ENCODE assay signal across 8 mouse cellular contexts in the genomic region with DNA sequence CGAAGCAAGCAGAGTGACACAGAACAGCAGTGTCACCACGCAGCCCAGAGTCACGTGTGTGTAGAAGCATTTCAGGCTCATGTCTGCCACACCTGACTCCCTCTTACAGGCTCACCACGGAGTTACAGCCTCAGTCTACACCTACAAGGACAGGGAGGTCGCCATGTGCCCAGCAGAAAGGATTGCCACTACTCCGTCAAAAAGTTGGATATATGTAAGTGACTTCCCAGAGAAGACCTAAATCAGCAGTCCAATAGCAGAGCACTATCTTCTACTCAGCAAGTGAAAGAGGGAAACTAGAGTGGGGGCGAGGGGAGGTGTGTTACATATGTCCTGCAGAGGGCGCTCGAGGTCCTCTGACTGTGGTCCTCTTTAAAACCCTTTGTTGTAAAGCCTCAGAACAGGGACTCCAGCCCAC. TPM values are rescaled to one million over a fixed set of nuclear protein-coding genes. Genes with fewer than 3 reads are reported as not detected.
DNase-seq lines count a peak whose midpoint lies in the region; ATAC-seq and TF ChIP-seq lines count a peak whose summit lies in the region.

No protein-coding gene starts in this region.

- H3K27ac ChIP-seq in kidney, embryonic 15.5 days, result no peak overlapping the region
- H3K27ac ChIP-seq in brown adipose tissue, adult 24 weeks (replicated peaks; ENCODE audit: low read depth, low read length), result no peak overlapping the region
- H3K27ac ChIP-seq in kidney, embryonic 14.5 days (ENCODE audit: low read depth, low read length), result no peak overlapping the region
- H3K27ac ChIP-seq in midbrain, postnatal 0 days (ENCODE audit: low read depth, low read length), result no peak overlapping the region

- H3K9me3 ChIP-seq in kidney, embryonic 15.5 days (replicated peaks), result no peaks in the 10 kb centered on the region
- no peaks in the 10 kb centered on the region for H3K9me3 ChIP-seq in E14TG2a.4 (ENCODE audit: low read length)
- no peaks in the 10 kb centered on the region for H3K9me3 ChIP-seq in kidney, embryonic 14.5 days (ENCODE audit: control insufficient read depth, low read length)
- H3K9me3 ChIP-seq in midbrain, postnatal 0 days (ENCODE audit: low read length), result no peaks in the 10 kb centered on the region

- H3K4me3 ChIP-seq in kidney, embryonic 15.5 days (replicated peaks), result no peak overlapping the region
- 0 out of 2 replicates have a peak overlapping the region, but pooled peaks have one; percentile 30 for H3K4me3 ChIP-seq in E14TG2a.4 (replicated peaks; ENCODE audit: low read length)
- peak overlapping the region; percentile 8; the same call in 1 of the 2 replicates for H3K4me3 ChIP-seq in brown adipose tissue, adult 24 weeks (ENCODE audit: insufficient read depth, low read depth, low read length)
- no peak overlapping the region for H3K4me3 ChIP-seq in kidney, embryonic 14.5 days (ENCODE audit: low read length)
- no peak overlapping the region for H3K4me3 ChIP-seq in midbrain, postnatal 0 days (ENCODE audit: low read depth, low read length)

- no peak for ATAC-seq in kidney, embryonic 15.5 days (replicated peaks; ENCODE audit: low FRiP score)
- 0 out of 2 replicates have a peak, but pooled peaks have one; percentile 2 for ATAC-seq in kidney, embryonic 14.5 days (ENCODE audit: low FRiP score, low TSS enrichment)
- no peak for ATAC-seq in midbrain, postnatal 0 days (ENCODE audit: low FRiP score)

- peak; percentile 78 for TF ChIP-seq CTCF in E14TG2a.4 (conservative IDR thresholded peaks at IDR 0.05; ENCODE audit: low read length)
- peak; percentile 81 for TF ChIP-seq CTCF in midbrain, postnatal 0 days (IDR thresholded peaks at IDR 0.05)

- WGBS in kidney, embryonic 15.5 days, result 23% methylated on average over 9 of the region's 9 CpGs
- WGBS in kidney, embryonic 14.5 days, result 19% methylated on average over 9 of the region's 9 CpGs
- 19% methylated on average over 9 of the region's 9 CpGs for WGBS in midbrain, postnatal 0 days

- H3K9ac ChIP-seq in kidney, embryonic 15.5 days, result no peak overlapping the region
- H3K9ac ChIP-seq in kidney, embryonic 14.5 days (ENCODE audit: low read depth, low read length), result no peak overlapping the region
- H3K9ac ChIP-seq in midbrain, postnatal 0 days (replicated peaks; ENCODE audit: low read length, poor library complexity, severe bottlenecking), result no peak overlapping the region

- no peaks in the 10 kb centered on the region for H3K36me3 ChIP-seq in kidney, embryonic 15.5 days
- H3K36me3 ChIP-seq in E14TG2a.4 (ENCODE audit: insufficient read depth, low read length), result peaks cover 3% of the 10 kb centered on the region
- H3K36me3 ChIP-seq in kidney, embryonic 14.5 days (ENCODE audit: control insufficient read depth, insufficient read depth, low read length), result no peaks in the 10 kb centered on the region
- H3K36me3 ChIP-seq in midbrain, postnatal 0 days (ENCODE audit: insufficient read depth, low read length), result no peaks in the 10 kb centered on the region

- H3K4me1 ChIP-seq in kidney, embryonic 15.5 days, result peaks cover 21% of the 10 kb centered on the region
- H3K4me1 ChIP-seq in E14TG2a.4 (replicated peaks; ENCODE audit: low read depth, low read length), result peaks cover 40% of the 10 kb centered on the region
- 0 out of 2 replicates have a peak, but pooled peaks cover 2% of the 10 kb centered on the region for H3K4me1 ChIP-seq in brown adipose tissue, adult 24 weeks (ENCODE audit: control insufficient read depth, insufficient read depth, insufficient read length, low read length)
- peaks cover 9% of the 10 kb centered on the region for H3K4me1 ChIP-seq in kidney, embryonic 14.5 days (ENCODE audit: control insufficient read depth, insufficient read depth, low read length)
- H3K4me1 ChIP-seq in midbrain, postnatal 0 days (ENCODE audit: insufficient read depth, low read length), result peaks cover 9% of the 10 kb centered on the region

- H3K27me3 ChIP-seq in kidney, embryonic 15.5 days, result no peaks in the 10 kb centered on the region
- no peaks in the 10 kb centered on the region for H3K27me3 ChIP-seq in E14TG2a.4 (ENCODE audit: insufficient read depth, low read length)
- no peaks in the 10 kb centered on the region for H3K27me3 ChIP-seq in kidney, embryonic 14.5 days (ENCODE audit: control insufficient read depth, insufficient read depth, low read length)
- no peaks in the 10 kb centered on the region for H3K27me3 ChIP-seq in midbrain, postnatal 0 days (ENCODE audit: insufficient read depth, low read length)

- DNase-seq in kidney, adult 11 months, result peak; percentile 28
- peak; percentile 90 for DNase-seq in forelimb bud, embryonic 11.5 days (ENCODE audit: low read depth, low spot score)
- DNase-seq in midbrain, postnatal 0 days (ENCODE audit: low spot score), result peak; percentile 88
- DNase-seq in thymus, postnatal 25 days, result peak; percentile 51

- H3K4me2 ChIP-seq in kidney, embryonic 15.5 days, result no peak overlapping the region
- H3K4me2 ChIP-seq in kidney, embryonic 14.5 days (replicated peaks; ENCODE audit: low read depth, low read length), result no peak overlapping the region
- no peak overlapping the region for H3K4me2 ChIP-seq in midbrain, postnatal 0 days (ENCODE audit: low read depth, low read length, poor library complexity, severe bottlenecking)

RNA-seq across cellular contexts. Expression of a gene that starts 2.0 kb away (rescaled TPM):
- 151 and 160 TPM in 2 replicates for polyA plus RNA-seq in kidney, embryonic 15.5 days (2015; fragmentation: Nextera tagmentation; extraction: Ambion mirVana)
- 56.9 and 70.4 TPM in 2 replicates for polyA plus RNA-seq in brown adipose tissue, adult 24 weeks (2012; ENCODE audit: insufficient read depth, insufficient read length, missing spikeins)
- polyA plus RNA-seq in kidney, embryonic 14.5 days (2014; fragmentation: Nextera tagmentation; extraction: Ambion mirVana), result 162 and 192 TPM in 2 replicates
- 43.7 and 47.3 TPM in 2 replicates for total RNA-seq in midbrain, postnatal 0 days (2014; rRNA removed)
- 83.9 and 86.3 TPM in 2 replicates for polyA plus RNA-seq in midbrain, postnatal 0 days (2015; fragmentation: Nextera tagmentation; extraction: Ambion mirVana)

RNA-seq across cellular contexts. Expression of a gene that starts 28.3 kb away (rescaled TPM):
- polyA plus RNA-seq in kidney, embryonic 15.5 days (2015; fragmentation: Nextera tagmentation; extraction: Ambion mirVana), result 78.1 and 79.9 TPM in 2 replicates
- not detected in 2 replicates for polyA plus RNA-seq in brown adipose tissue, adult 24 weeks (2012; ENCODE audit: insufficient read depth, insufficient read length, missing spikeins)
- polyA plus RNA-seq in kidney, embryonic 14.5 days (2014; fragmentation: Nextera tagmentation; extraction: Ambion mirVana), result 103 and 140 TPM in 2 replicates
- 18.4 and 20.4 TPM in 2 replicates for total RNA-seq in midbrain, postnatal 0 days (2014; rRNA removed)
- 26.3 and 33.1 TPM in 2 replicates for polyA plus RNA-seq in midbrain, postnatal 0 days (2015; fragmentation: Nextera tagmentation; extraction: Ambion mirVana)

RNA-seq across cellular contexts. Expression of a gene that starts 37.6 kb away (rescaled TPM):
- polyA plus RNA-seq in kidney, embryonic 15.5 days (2015; fragmentation: Nextera tagmentation; extraction: Ambion mirVana), result 3.6 and 4.4 TPM in 2 replicates
- polyA plus RNA-seq in brown adipose tissue, adult 24 weeks (2012; ENCODE audit: insufficient read depth, insufficient read length, missing spikeins), result 11.9 and 22.4 TPM in 2 replicates
- 1.9 and 3.0 TPM in 2 replicates for polyA plus RNA-seq in kidney, embryonic 14.5 days (2014; fragmentation: Nextera tagmentation; extraction: Ambion mirVana)
- 5.4 and 7.7 TPM in 2 replicates for total RNA-seq in midbrain, postnatal 0 days (2014; rRNA removed)
- polyA plus RNA-seq in midbrain, postnatal 0 days (2015; fragmentation: Nextera tagmentation; extraction: Ambion mirVana), result 6.7 and 8.0 TPM in 2 replicates

Comparison
In these comparisons a context has a peak if more than half of its experiments do, and no peak if none do; other contexts are left out.
1. DNase-seq: peak in every context shown above with its lines; median percentile 90 in forelimb bud, embryonic 11.5 days; 88 in midbrain, postnatal 0 days; 51 in thymus, postnatal 25 days; 28 in kidney, adult 11 months.
2. H3K4me3 ChIP-seq: peak in E14TG2a.4 (single experiment) and brown adipose tissue, adult 24 weeks (single experiment); none in kidney, embryonic 15.5 days (single experiment), kidney, embryonic 14.5 days (single experiment) and midbrain, postnatal 0 days (single experiment).
3. RNA of a gene that starts 28.3 kb away (polyA plus RNA-seq): 103 to 140 TPM in kidney, embryonic 14.5 days, 78.1 to 79.9 TPM in kidney, embryonic 15.5 days and 26.3 to 33.1 TPM in midbrain, postnatal 0 days; not detected in brown adipose tissue, adult 24 weeks; every median in the first group is over 10 times any median in the second.